Mouse (Mus musculus) E14TG2a.4 (cell line): ENCODE data around the gene Atp6v1fnb.

ENCODE experiments used
- CTCF ChIP-seq: conservative IDR thresholded peaks from 2 replicates; pipeline ENCODE4 v1.5.1; 2014; ENCODE audit warnings: low read length
- NANOG ChIP-seq: IDR thresholded peaks from 2 replicates; pipeline ENCODE4 v1.6.1; 2014; ENCODE audit warnings: borderline replicate concordance, low read length, mixed read lengths

DNA sequence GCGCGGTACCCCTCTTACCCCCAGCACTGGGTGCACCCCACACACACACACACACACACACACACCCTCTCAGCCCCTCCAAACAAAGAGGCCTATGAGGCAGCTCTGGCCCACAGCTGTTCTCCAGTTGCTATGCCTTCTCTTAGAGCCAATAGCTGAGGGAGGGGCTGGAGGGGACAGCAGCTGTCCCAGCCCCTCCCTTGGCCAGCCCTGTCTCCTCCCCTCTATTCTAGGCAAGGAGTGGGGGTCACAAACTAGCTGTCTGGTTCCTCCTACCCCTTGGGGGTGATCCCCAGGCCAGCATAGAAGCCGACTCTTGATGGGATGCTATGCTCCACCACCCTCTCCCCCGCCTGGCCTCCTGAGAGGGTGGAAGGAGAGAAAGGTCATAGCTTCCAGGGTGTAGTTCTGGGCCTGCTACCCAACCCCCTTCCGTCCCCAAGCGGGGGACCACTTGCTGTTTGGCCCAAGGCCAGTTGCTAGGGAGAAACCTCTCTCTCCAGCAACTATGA, 35.2 kb upstream of the Atp6v1fnb start:
- TF ChIP-seq CTCF (no peak), NANOG (no peak)
